Mouse (Mus musculus) bone marrow macrophage, adult 2 months (primary cell): ENCODE results near the gene Zfp609.

Source experiments
- CTCF ChIP-seq: IDR thresholded peaks from 2 replicates; pipeline ENCODE4 v1.5.1; 2012; ENCODE audit warnings: low read depth, mild to moderate bottlenecking, low read length, moderate library complexity
- POLR2A ChIP-seq: IDR thresholded peaks from 2 replicates; pipeline ENCODE4 v1.6.1; 2012; ENCODE audit warnings: mild to moderate bottlenecking, low read depth, low read length, borderline replicate concordance

GRCm38 (mm10) chr9:65657218-65657617 lies 170.1 kb downstream of the Zfp609 start:
- no peak for TF ChIP-seq CTCF
- no peak for TF ChIP-seq POLR2A
